Mouse (Mus musculus) liver, adult 2 months (tissue): ENCODE data around the gene Xrcc4.

Experiments
- CTCF ChIP-seq: fragments of 200-500 bp; IDR thresholded peaks from 2 replicates; pipeline ENCODE4 v1.5.1; 2011; ENCODE audit warnings: low read depth, low read length, control low read depth
- POLR2A ChIP-seq: fragments of 200-500 bp; IDR thresholded peaks from 2 replicates; pipeline ENCODE4 v1.6.1; 2011; ENCODE audit warnings: low read length, control low read depth; ENCODE audit not compliant: insufficient read depth; ENCODE audit errors: extremely low read depth

DNA sequence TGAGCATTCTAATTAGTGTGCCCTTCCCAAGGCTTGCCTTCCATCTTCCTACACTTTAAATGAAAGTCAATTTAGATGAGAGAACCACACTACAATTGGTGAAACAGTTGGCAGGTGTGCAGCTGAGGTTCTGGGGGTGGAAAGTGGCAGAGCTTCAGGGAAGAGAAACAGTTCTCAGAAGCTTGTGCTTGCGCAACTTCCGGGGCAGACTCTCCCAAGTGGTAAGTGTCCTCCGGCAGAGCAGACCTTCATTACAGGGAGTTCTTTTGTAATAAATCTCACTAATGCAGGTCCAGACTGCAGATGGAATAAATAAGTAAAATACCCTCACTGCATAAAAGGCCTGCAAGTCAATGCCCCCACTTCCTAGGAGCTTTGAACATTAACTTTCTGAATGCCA, 323.4 kb downstream of the Xrcc4 start:
- no peak for TF ChIP-seq POLR2A
- no peak for TF ChIP-seq CTCF
